ENCODE assay signal across 11 mouse cellular contexts in genomic region chr13:103225895-103226815, GRCm38 (mm10).
A peak's percentile ranks its signal among the peaks of the same experiment; 100 is the strongest.
DNase-seq lines count a peak whose midpoint lies in the region; ATAC-seq and TF ChIP-seq lines count a peak whose summit lies in the region.
"Had no signal": no experiment of that assay in that cellular context is flagged by ENCODE, and none has a peak within 500 bp of the region (broad histone marks: within the 10 kb centered on the region; RNA-seq: fewer than 3 reads in every experiment).

No protein-coding gene starts in this region.

- H3K27ac ChIP-seq in heart, embryonic 10.5 days: no peak overlapping the region
- H3K27ac ChIP-seq in hindbrain, postnatal 0 days: no peak overlapping the region
- H3K27ac ChIP-seq: forebrain, embryonic 15.5 days had no signal

- ATAC-seq in hindbrain, postnatal 0 days: peak; percentile 69; the same call in 1 of the 2 replicates
- ATAC-seq: forebrain, embryonic 15.5 days; inflammation-experienced regulatory T-cells, adult 6 months had no signal

- H3K4me1 ChIP-seq in heart, embryonic 10.5 days: peaks cover 11% of the 10 kb centered on the region
- no peaks in the 10 kb centered on the region for H3K4me1 ChIP-seq in hindbrain, postnatal 0 days (ENCODE audit: insufficient read depth, low read length)

- no peaks in the 10 kb centered on the region for H3K9me3 ChIP-seq in heart, embryonic 10.5 days
- no peaks in the 10 kb centered on the region for H3K9me3 ChIP-seq in hindbrain, postnatal 0 days (ENCODE audit: low read length)
- H3K9me3 ChIP-seq: forebrain, embryonic 15.5 days had no signal

- peak overlapping the region; percentile 8; the same call in 1 of the 2 replicates for H3K4me2 ChIP-seq in hindbrain, postnatal 0 days (ENCODE audit: low read depth, low read length)
- H3K4me2 ChIP-seq: forebrain, embryonic 15.5 days had no signal

- DNase-seq in heart, embryonic 10.5 days (ENCODE audit: low spot score): peak; percentile 68
- no peak for DNase-seq in heart, postnatal 4 days
- DNase-seq in retina, postnatal 1 day: peak; percentile 6
- no peak for DNase-seq in retina, embryonic 14.5 days (ENCODE audit: low spot score)
- DNase-seq in hindbrain, postnatal 0 days (ENCODE audit: low spot score): peak; percentile 32
- no peak for DNase-seq in urinary bladder, adult 2 months (ENCODE audit: low spot score)
- no peak for DNase-seq in Muller cell, postnatal 12 days (ENCODE audit: inconsistent ontology term)
- DNase-seq: cerebellum, postnatal 36 days; right cerebral cortex, postnatal 25 days had no signal

- no peak overlapping the region for H3K4me3 ChIP-seq in heart, embryonic 10.5 days
- H3K4me3 ChIP-seq in hindbrain, postnatal 0 days (ENCODE audit: low read length): no peak overlapping the region
- H3K4me3 ChIP-seq: forebrain, embryonic 15.5 days had no signal

- no peak overlapping the region for H3K9ac ChIP-seq in hindbrain, postnatal 0 days (replicated peaks; ENCODE audit: low read length)
- H3K9ac ChIP-seq: forebrain, embryonic 15.5 days had no signal

- no peak for TF ChIP-seq CTCF in hindbrain, postnatal 0 days (IDR thresholded peaks at IDR 0.05; ENCODE audit: low read depth)

- 52% methylated on average over 17 of the region's 17 CpGs for WGBS in heart, embryonic 10.5 days
- WGBS in hindbrain, postnatal 0 days: 43% methylated on average over 17 of the region's 17 CpGs

- H3K36me3 ChIP-seq in heart, embryonic 10.5 days: no peaks in the 10 kb centered on the region
- no peaks in the 10 kb centered on the region for H3K36me3 ChIP-seq in hindbrain, postnatal 0 days (ENCODE audit: insufficient read depth, low read length)
- H3K36me3 ChIP-seq: forebrain, embryonic 15.5 days had no signal

- no peaks in the 10 kb centered on the region for H3K27me3 ChIP-seq in heart, embryonic 10.5 days (ENCODE audit: insufficient read depth, poor library complexity, severe bottlenecking)
- H3K27me3 ChIP-seq in hindbrain, postnatal 0 days (ENCODE audit: insufficient read depth, low read length): no peaks in the 10 kb centered on the region
- H3K27me3 ChIP-seq: forebrain, embryonic 15.5 days had no signal

Comparison
In these comparisons a context has a peak if more than half of its experiments do, and no peak if none do; other contexts are left out.
1. DNase-seq: peak in heart, embryonic 10.5 days (single experiment), retina, postnatal 1 day (single experiment) and hindbrain, postnatal 0 days (single experiment); none in heart, postnatal 4 days (single experiment), retina, embryonic 14.5 days (single experiment), urinary bladder, adult 2 months (single experiment) and Muller cell, postnatal 12 days (single experiment).